Mouse (Mus musculus): ENCODE measurements around the gene Olfr279.

GRCm38 (mm10) chr15:98452288-98452687, 39.9 kb upstream of the Olfr279 start, which contains the start of gene Olfr281:
- TF ChIP-seq POLR2A (IDR thresholded peaks at IDR 0.05; ENCODE audit: borderline replicate concordance, control insufficient read depth, low read depth, low read length) (no peak), CTCF (IDR thresholded peaks at IDR 0.05; ENCODE audit: control insufficient read depth, insufficient read depth, low read length) (no peak)
